Mouse (Mus musculus) E14TG2a.4 (cell line): ENCODE results near the gene Smyd3.

Experiments
- CTCF ChIP-seq: conservative IDR thresholded peaks from 2 replicates; pipeline ENCODE4 v1.5.1; 2014; ENCODE audit warnings: low read length
- NANOG ChIP-seq: IDR thresholded peaks from 2 replicates; pipeline ENCODE4 v1.6.1; 2014; ENCODE audit warnings: borderline replicate concordance, low read length, mixed read lengths

DNA sequence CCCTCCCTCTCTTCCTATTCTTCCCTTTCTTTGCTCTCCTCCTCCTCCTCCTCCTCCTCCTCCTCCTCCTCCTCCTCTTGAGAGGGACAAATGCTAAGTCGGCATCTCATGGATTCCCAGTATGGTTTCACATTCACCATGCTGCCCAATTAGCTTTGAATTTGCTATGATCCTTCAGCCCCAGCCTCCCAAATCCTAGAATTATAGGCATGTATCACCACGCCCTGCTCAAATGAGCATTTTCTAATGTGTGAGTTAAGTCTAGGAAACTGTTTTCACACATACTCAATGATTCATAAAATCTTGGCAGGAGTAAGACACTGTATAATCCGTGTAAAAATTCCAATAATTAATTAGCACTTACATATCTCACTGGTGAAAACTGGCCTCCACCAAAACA, 337.3 kb downstream of the Smyd3 start:
- TF ChIP-seq NANOG: no peak
- TF ChIP-seq CTCF: no peak
